Mouse (Mus musculus) neural tube, embryonic 14.5 days (tissue): ENCODE results near the gene Camk1. TPM values are rescaled to one million over a fixed set of nuclear protein-coding genes. Genes with fewer than 3 reads are reported as not detected.
A peak's percentile ranks its signal among the peaks of the same experiment; 100 is the strongest.

Source experiments
- ATAC-seq: fragments of 200-750 bp; cut with Nextera tagmentation; 2 replicates; pipeline ENCODE4 v1.8.0; 2017; ENCODE audit warnings: low read depth, mild to moderate bottlenecking, moderate TSS enrichment, moderate library complexity
- H3K27ac ChIP-seq: fragments of 300-500 bp; sonication (generic); 2 replicates; pipeline ENCODE4 v1.5.1; 2014; ENCODE audit warnings: low read depth, mild to moderate bottlenecking, control low read depth, low read length, moderate library complexity, mixed read lengths
- H3K27me3 ChIP-seq: fragments of 300-500 bp; sonication (generic); 2 replicates; pipeline ENCODE4 v1.6.1; 2014; ENCODE audit warnings: low read length; ENCODE audit not compliant: control insufficient read depth, insufficient read depth
- H3K36me3 ChIP-seq: fragments of 300-500 bp; sonication (generic); 2 replicates; pipeline ENCODE4 v1.6.1; 2014; ENCODE audit warnings: low read length, mixed read lengths; ENCODE audit not compliant: control insufficient read depth, insufficient read depth
- H3K4me1 ChIP-seq: fragments of 300-500 bp; sonication (generic); 2 replicates; pipeline ENCODE4 v1.6.1; 2014; ENCODE audit warnings: low read length; ENCODE audit not compliant: control insufficient read depth, insufficient read depth
- H3K4me2 ChIP-seq: fragments of 300-500 bp; sonication (generic); 2 replicates; pipeline ENCODE4 v1.6.1; 2014; ENCODE audit warnings: mild to moderate bottlenecking, low read depth, low read length, control low read depth
- H3K4me3 ChIP-seq: fragments of 300-500 bp; sonication (generic); 2 replicates; pipeline ENCODE4 v1.5.1; 2014; ENCODE audit warnings: low read depth, low read length, control low read depth, mixed read lengths
- H3K9ac ChIP-seq: fragments of 300-500 bp; sonication (generic); replicated peaks from 2 replicates; pipeline ENCODE4 v1.6.1; 2014; ENCODE audit warnings: low read depth, mild to moderate bottlenecking, control low read depth, low read length, mixed read lengths
- H3K9me3 ChIP-seq: fragments of 300-500 bp; sonication (generic); 2 replicates; pipeline ENCODE4 v1.6.1; 2016; ENCODE audit warnings: low read length; ENCODE audit not compliant: control insufficient read depth
- WGBS: fragments of 180-500 bp; shearing (Covaris S2); extraction: QIAGEN DNeasy Blood & Tissue Kit; methylation state at CpG from one replicate; pipeline ENCODE4 v1.1.7; 2014; 5-methylcytosine and 5-hydroxymethylcytosine counted together
- polyA plus RNA-seq: library from polyadenylated mRNA; unstranded; fragments of >200 nt; fragmentation: Nextera tagmentation; extraction: Ambion mirVana; gene quantifications from 2 replicates; pipeline ENCODE4 v1.2.1, GENCODE M21; 2014

The Camk1 gene
- polyA plus RNA-seq, 1 experiment from 2014 or later, result 110 TPM

DNA sequence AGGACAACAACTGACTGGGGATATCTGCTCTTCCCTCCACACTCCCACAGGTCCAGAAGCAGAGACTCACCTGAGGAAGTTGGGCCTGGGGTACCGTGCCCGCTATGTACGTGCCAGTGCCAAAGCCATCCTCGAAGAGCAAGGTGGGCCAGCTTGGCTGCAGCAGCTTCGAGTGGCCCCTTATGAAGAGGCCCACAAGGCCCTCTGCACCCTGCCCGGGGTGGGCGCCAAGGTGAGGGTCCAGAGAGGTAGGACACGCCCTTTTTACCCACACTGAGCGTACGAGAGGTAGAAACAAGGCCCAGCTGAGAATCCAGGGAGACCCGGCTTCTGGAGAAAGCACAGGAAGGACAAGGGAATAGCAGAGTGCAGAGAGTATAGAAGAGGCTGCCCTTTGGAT is 12.1 kb downstream of the Camk1 start:
- Histone ChIP-seq H3K27me3 (no peaks in the 10 kb centered on the region), H3K27ac (no peak overlapping the region), H3K4me2 (no peak overlapping the region), H3K9ac (no peak overlapping the region), H3K4me1 (peaks cover 4% of the 10 kb centered on the region; the same call in 1 of the 2 replicates), H3K36me3 (peaks cover 21% of the 10 kb centered on the region; the same call in 1 of the 2 replicates), H3K9me3 (no peaks in the 10 kb centered on the region), H3K4me3 (no peak overlapping the region)
- ATAC-seq, result no peak
- 93% methylated on average over 11 of the region's 11 CpGs for WGBS

GRCm38 (mm10) chr6:113330547-113330946 is 13.2 kb downstream of the Camk1 start:
- no peak overlapping the region for H3K27ac ChIP-seq
- H3K9me3 ChIP-seq, result no peaks in the 10 kb centered on the region
- no peak overlapping the region for H3K4me3 ChIP-seq
- H3K4me2 ChIP-seq, result no peak overlapping the region
- H3K27me3 ChIP-seq, result no peaks in the 10 kb centered on the region
- no peak overlapping the region for H3K9ac ChIP-seq
- WGBS, result 71% methylated on average over 2 of the region's 2 CpGs
- H3K4me1 ChIP-seq, result peaks cover 4% of the 10 kb centered on the region; the same call in 1 of the 2 replicates
- peaks cover 12% of the 10 kb centered on the region; the same call in 1 of the 2 replicates for H3K36me3 ChIP-seq
- no peak for ATAC-seq

GRCm38 (mm10) chr6:113329396-113329795 is 14.4 kb downstream of the Camk1 start:
- H3K4me1 ChIP-seq, result peaks cover 4% of the 10 kb centered on the region; the same call in 1 of the 2 replicates
- H3K27me3 ChIP-seq, result no peaks in the 10 kb centered on the region
- ATAC-seq, result no peak
- H3K9me3 ChIP-seq, result no peaks in the 10 kb centered on the region
- no peak overlapping the region for H3K27ac ChIP-seq
- no peak overlapping the region for H3K4me2 ChIP-seq
- WGBS, result 81% methylated on average over 1 of the region's 1 CpGs
- H3K9ac ChIP-seq, result no peak overlapping the region
- H3K4me3 ChIP-seq, result no peak overlapping the region
- peaks cover 9% of the 10 kb centered on the region for H3K36me3 ChIP-seq

- Histone ChIP-seq H3K27me3 (no peaks in the 10 kb centered on the region), H3K4me3 (peak within 1 kb of the TSS; percentile 44), H3K4me2 (peak within 1 kb of the TSS; percentile 93), H3K9me3 (no peaks in the 10 kb centered on the region), H3K27ac (peak within 1 kb of the TSS; percentile 82), H3K36me3 (peaks cover 26% of the 10 kb centered on the region), H3K9ac (peak within 1 kb of the TSS; percentile 69), H3K4me1 (peaks cover 4% of the 10 kb centered on the region; the same call in 1 of the 2 replicates)
- under 1% methylated on average over 52 of the region's 52 CpGs for WGBS
- peak; percentile 98 for ATAC-seq
Measured at GRCm38 (mm10) chr6:113326533-113327315, 17.1 kb downstream of the Camk1 start, which contains the start of gene Ogg1. Gene Ogg1 (plus strand): TSS chr6:113326972.

GRCm38 (mm10) chr6:113315972-113316371 is 27.8 kb downstream of the Camk1 start:
- Histone ChIP-seq H3K4me1 (no peaks in the 10 kb centered on the region), H3K27ac (no peak overlapping the region), H3K9ac (no peak overlapping the region), H3K9me3 (no peaks in the 10 kb centered on the region), H3K36me3 (peaks cover 73% of the 10 kb centered on the region), H3K4me3 (no peak overlapping the region), H3K27me3 (no peaks in the 10 kb centered on the region), H3K4me2 (no peak overlapping the region)
- 97% methylated on average over 3 of the region's 3 CpGs for WGBS
- no peak for ATAC-seq

DNA sequence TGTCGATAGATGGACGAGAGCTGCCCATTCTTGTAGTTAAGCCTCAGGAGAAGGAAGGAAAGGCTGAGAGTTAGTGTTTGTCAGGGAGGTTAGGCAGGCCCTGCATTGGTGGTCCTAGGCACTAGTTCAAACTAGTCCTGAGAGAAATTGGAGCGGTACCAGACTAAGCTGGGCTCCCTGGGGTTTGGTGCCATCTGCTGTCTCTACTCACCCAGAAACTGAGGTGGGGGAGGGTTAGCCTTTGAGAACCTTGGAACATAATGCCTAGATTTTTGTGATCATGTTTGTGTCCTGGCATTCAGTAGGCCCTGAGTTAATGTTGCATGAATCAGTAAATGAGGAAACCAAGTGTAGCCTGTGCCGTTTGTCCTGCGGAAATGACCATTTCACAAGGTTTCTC is 35.6 kb downstream of the Camk1 start:
- peak overlapping the region; percentile 99 for H3K4me2 ChIP-seq
- H3K27ac ChIP-seq, result no peak overlapping the region
- peak overlapping the region; percentile 83 for H3K9ac ChIP-seq
- WGBS, result 23% methylated on average over 5 of the region's 5 CpGs
- peaks cover 11% of the 10 kb centered on the region for H3K4me1 ChIP-seq
- peak overlapping the region; percentile 92 for H3K4me3 ChIP-seq
- H3K27me3 ChIP-seq, result 0 out of 2 replicates have a peak, but pooled peaks cover 2% of the 10 kb centered on the region
- ATAC-seq, result no peak
- H3K36me3 ChIP-seq, result 0 out of 2 replicates have a peak, but pooled peaks cover 4% of the 10 kb centered on the region
- no peaks in the 10 kb centered on the region for H3K9me3 ChIP-seq

DNA sequence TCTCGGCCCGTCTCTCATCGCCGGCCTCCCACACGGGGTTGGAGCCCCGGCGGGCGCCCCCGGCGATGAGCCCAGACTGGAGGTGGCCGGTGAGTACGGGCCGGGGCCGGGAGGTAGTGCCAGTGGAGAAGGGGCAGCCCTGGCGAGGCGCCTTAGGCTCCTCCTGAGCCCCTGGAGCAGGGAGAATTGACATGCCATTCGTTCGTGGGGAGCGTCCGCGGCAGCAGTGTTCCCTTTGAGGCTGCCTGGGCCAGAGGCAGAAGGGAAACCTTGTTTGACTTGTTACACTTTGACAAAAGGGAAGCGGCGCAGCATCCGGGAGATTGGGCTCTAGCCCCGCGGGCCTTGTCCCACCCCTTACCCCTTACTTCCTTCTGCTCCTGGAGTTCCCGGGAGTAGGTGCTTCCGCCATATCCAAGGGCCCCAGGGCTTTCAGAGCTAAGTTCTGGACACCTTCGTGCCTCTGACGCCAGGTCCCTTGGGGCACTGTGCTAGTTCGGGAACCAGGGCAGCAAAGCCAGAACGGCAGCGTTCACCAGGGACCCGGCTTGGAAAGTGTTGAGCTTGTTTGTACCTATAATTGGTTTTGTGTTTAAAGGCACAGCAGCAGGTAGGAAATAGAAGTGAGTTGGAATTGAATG is 36.2 kb downstream of the Camk1 start:
- Histone ChIP-seq H3K4me1 (peaks cover 11% of the 10 kb centered on the region), H3K27ac (peak overlapping the region; percentile 97), H3K9me3 (no peaks in the 10 kb centered on the region), H3K9ac (peak overlapping the region; percentile 83), H3K4me2 (peak overlapping the region; percentile 99), H3K27me3 (0 out of 2 replicates have a peak, but pooled peaks cover 2% of the 10 kb centered on the region), H3K4me3 (peak overlapping the region; percentile 92), H3K36me3 (0 out of 2 replicates have a peak, but pooled peaks cover 2% of the 10 kb centered on the region)
- peak; percentile 3; the same call in 1 of the 2 replicates for ATAC-seq
- 1% methylated on average over 29 of the region's 34 CpGs for WGBS

- Histone ChIP-seq H3K9me3 (no peaks in the 10 kb centered on the region), H3K4me1 (peaks cover 11% of the 10 kb centered on the region), H3K4me3 (peak within 1 kb of the TSS; percentile 92), H3K36me3 (no peaks in the 10 kb centered on the region), H3K27ac (peak within 1 kb of the TSS; percentile 97), H3K9ac (peak within 1 kb of the TSS; percentile 83), H3K27me3 (0 out of 2 replicates have a peak, but pooled peaks cover 2% of the 10 kb centered on the region), H3K4me2 (peak within 1 kb of the TSS; percentile 99)
- ATAC-seq, result peak; percentile 69
- WGBS, result under 1% methylated on average over 32 of the region's 32 CpGs
Measured at GRCm38 (mm10) chr6:113306986-113307349, 36.8 kb downstream of the Camk1 start, which contains the start of gene Brpf1. Gene Brpf1 (plus strand): TSS chr6:113307137.
